Mouse (Mus musculus): ENCODE data around the gene Haus3. TPM values are rescaled to one million over a fixed set of nuclear protein-coding genes. Genes with fewer than 3 reads are reported as not detected.

Haus3 gene
- total and polyA plus RNA-seq, 2 experiments = 0.27 to 3.9 TPM

GRCm38 (mm10) chr5:34177821-34178220, 8.5 kb upstream of the Haus3 start:
- TF ChIP-seq POLR2A (IDR thresholded peaks at IDR 0.05; ENCODE audit: extremely low read depth, insufficient read depth, low read length) = no peak
- TF ChIP-seq CTCF (IDR thresholded peaks at IDR 0.05; ENCODE audit: low read depth, low read length) = no peak
- Histone ChIP-seq H3K79me2 (ENCODE audit: control insufficient read depth, insufficient read depth, low read length) (peaks cover 3% of the 10 kb centered on the region; the same call in 1 of the 2 replicates), H3K4me3 (ENCODE audit: insufficient read depth, low read depth, low read length) (no peak overlapping the region), H3K27me3 (ENCODE audit: control insufficient read depth, insufficient read depth, low read length) (no peaks in the 10 kb centered on the region), H3K9ac (ENCODE audit: low read depth, low read length) (no peak overlapping the region), H3K4me1 (ENCODE audit: control insufficient read depth, insufficient read depth, low read length) (0 out of 2 replicates have a peak, but pooled peaks cover 2% of the 10 kb centered on the region), H3K36me3 (ENCODE audit: control insufficient read depth, insufficient read depth, low read length) (peaks cover 33% of the 10 kb centered on the region), H3K27ac (replicated peaks; ENCODE audit: insufficient read depth, low read depth, low read length) (no peak overlapping the region)
- WGBS = 92% methylated on average over 4 of the region's 4 CpGs
- no peak for DNase-seq (ENCODE audit: extremely low read depth, low read depth, low spot score)

- 80% methylated on average over 2 of the region's 2 CpGs for WGBS
- Histone ChIP-seq H3K79me2 (ENCODE audit: control insufficient read depth, insufficient read depth, low read length) (0 out of 2 replicates have a peak, but pooled peaks cover under 1% of the 10 kb centered on the region), H3K4me1 (ENCODE audit: control insufficient read depth, insufficient read depth, low read length) (0 out of 2 replicates have a peak, but pooled peaks cover 2% of the 10 kb centered on the region), H3K36me3 (ENCODE audit: control insufficient read depth, insufficient read depth, low read length) (peaks cover 31% of the 10 kb centered on the region), H3K9ac (ENCODE audit: low read depth, low read length) (no peak overlapping the region), H3K4me3 (ENCODE audit: insufficient read depth, low read depth, low read length) (no peak overlapping the region), H3K27ac (replicated peaks; ENCODE audit: insufficient read depth, low read depth, low read length) (no peak overlapping the region), H3K27me3 (ENCODE audit: control insufficient read depth, insufficient read depth, low read length) (no peaks in the 10 kb centered on the region)
- DNase-seq (ENCODE audit: extremely low read depth, low read depth, low spot score) = no peak
- TF ChIP-seq CTCF (IDR thresholded peaks at IDR 0.05; ENCODE audit: low read depth, low read length) = no peak
- no peak for TF ChIP-seq POLR2A (IDR thresholded peaks at IDR 0.05; ENCODE audit: extremely low read depth, insufficient read depth, low read length)
Measured at GRCm38 (mm10) chr5:34177091-34177490, 7.8 kb upstream of the Haus3 start.

- Histone ChIP-seq H3K9ac (ENCODE audit: low read depth, low read length) (no peak overlapping the region), H3K79me2 (ENCODE audit: control insufficient read depth, insufficient read depth, low read length) (no peaks in the 10 kb centered on the region), H3K27me3 (ENCODE audit: control insufficient read depth, insufficient read depth, low read length) (no peaks in the 10 kb centered on the region), H3K27ac (replicated peaks; ENCODE audit: insufficient read depth, low read depth, low read length) (no peak overlapping the region), H3K36me3 (ENCODE audit: control insufficient read depth, insufficient read depth, low read length) (peaks cover 31% of the 10 kb centered on the region), H3K4me3 (ENCODE audit: insufficient read depth, low read depth, low read length) (no peak overlapping the region), H3K4me1 (ENCODE audit: control insufficient read depth, insufficient read depth, low read length) (0 out of 2 replicates have a peak, but pooled peaks cover under 1% of the 10 kb centered on the region)
- DNase-seq (ENCODE audit: extremely low read depth, low read depth, low spot score) = no peak
- 96% methylated on average over 10 of the region's 10 CpGs for WGBS
- no peak for TF ChIP-seq CTCF (IDR thresholded peaks at IDR 0.05; ENCODE audit: low read depth, low read length)
Measured at GRCm38 (mm10) chr5:34176691-34177090, 7.4 kb upstream of the Haus3 start.

GRCm38 (mm10) chr5:34175403-34175694, 6.0 kb upstream of the Haus3 start:
- 82% methylated on average over 5 of the region's 5 CpGs for WGBS
- Histone ChIP-seq H3K79me2 (ENCODE audit: control insufficient read depth, insufficient read depth, low read length) (no peaks in the 10 kb centered on the region), H3K27ac (replicated peaks; ENCODE audit: insufficient read depth, low read depth, low read length) (no peak overlapping the region), H3K9ac (ENCODE audit: low read depth, low read length) (no peak overlapping the region), H3K4me1 (ENCODE audit: control insufficient read depth, insufficient read depth, low read length) (no peaks in the 10 kb centered on the region), H3K36me3 (ENCODE audit: control insufficient read depth, insufficient read depth, low read length) (peaks cover 22% of the 10 kb centered on the region), H3K4me3 (ENCODE audit: insufficient read depth, low read depth, low read length) (no peak overlapping the region), H3K27me3 (ENCODE audit: control insufficient read depth, insufficient read depth, low read length) (no peaks in the 10 kb centered on the region)
- DNase-seq (ENCODE audit: extremely low read depth, low read depth, low spot score) = no peak
- TF ChIP-seq CTCF (IDR thresholded peaks at IDR 0.05; ENCODE audit: low read depth, low read length) (no peak), POLR2A (IDR thresholded peaks at IDR 0.05; ENCODE audit: extremely low read depth, insufficient read depth, low read length) (no peak)

GRCm38 (mm10) chr5:34174550-34175402, 5.4 kb upstream of the Haus3 start:
- no peak for TF ChIP-seq POLR2A (IDR thresholded peaks at IDR 0.05; ENCODE audit: extremely low read depth, insufficient read depth, low read length)
- no peak for TF ChIP-seq CTCF (IDR thresholded peaks at IDR 0.05; ENCODE audit: low read depth, low read length)
- WGBS = 69% methylated on average over 5 of the region's 5 CpGs

GRCm38 (mm10) chr5:34174021-34174420, 4.7 kb upstream of the Haus3 start:
- WGBS = 86% methylated on average over 2 of the region's 2 CpGs
- DNase-seq (ENCODE audit: extremely low read depth, low read depth, low spot score) = no peak

More at GRCm38 (mm10) chr5:34174550-34175402, 5.4 kb upstream of the Haus3 start:
- H3K79me2 ChIP-seq (ENCODE audit: control insufficient read depth, insufficient read depth, low read length) = no peaks in the 10 kb centered on the region
- peaks cover 22% of the 10 kb centered on the region for H3K36me3 ChIP-seq (ENCODE audit: control insufficient read depth, insufficient read depth, low read length)
- no peak overlapping the region for H3K27ac ChIP-seq (replicated peaks; ENCODE audit: insufficient read depth, low read depth, low read length)
- no peak overlapping the region for H3K4me3 ChIP-seq (ENCODE audit: insufficient read depth, low read depth, low read length)
- H3K9ac ChIP-seq (ENCODE audit: low read depth, low read length) = no peak overlapping the region
- DNase-seq (ENCODE audit: extremely low read depth, low read depth, low spot score) = no peak
- H3K27me3 ChIP-seq (ENCODE audit: control insufficient read depth, insufficient read depth, low read length) = no peaks in the 10 kb centered on the region
- H3K4me1 ChIP-seq (ENCODE audit: control insufficient read depth, insufficient read depth, low read length) = peaks cover 3% of the 10 kb centered on the region; the same call in 1 of the 2 replicates

More at GRCm38 (mm10) chr5:34174021-34174420, 4.7 kb upstream of the Haus3 start:
- H3K9ac ChIP-seq (ENCODE audit: low read depth, low read length) = no peak overlapping the region
- peaks cover 20% of the 10 kb centered on the region for H3K36me3 ChIP-seq (ENCODE audit: control insufficient read depth, insufficient read depth, low read length)
- H3K27me3 ChIP-seq (ENCODE audit: control insufficient read depth, insufficient read depth, low read length) = no peaks in the 10 kb centered on the region
- TF ChIP-seq POLR2A (IDR thresholded peaks at IDR 0.05; ENCODE audit: extremely low read depth, insufficient read depth, low read length) (no peak), CTCF (IDR thresholded peaks at IDR 0.05; ENCODE audit: low read depth, low read length) (no peak)
- H3K4me3 ChIP-seq (ENCODE audit: insufficient read depth, low read depth, low read length) = no peak overlapping the region
- peaks cover 3% of the 10 kb centered on the region; the same call in 1 of the 2 replicates for H3K4me1 ChIP-seq (ENCODE audit: control insufficient read depth, insufficient read depth, low read length)
- no peak overlapping the region for H3K27ac ChIP-seq (replicated peaks; ENCODE audit: insufficient read depth, low read depth, low read length)
- no peaks in the 10 kb centered on the region for H3K79me2 ChIP-seq (ENCODE audit: control insufficient read depth, insufficient read depth, low read length)
